Mouse (Mus musculus): ENCODE measurements around the gene Rcan2.

Rcan2 gene

GRCm38 (mm10) chr17:44016314-44016713 is 215.2 kb downstream of the Rcan2 start:
- Histone ChIP-seq H3K4me3 (replicated peaks; ENCODE audit: low read length) (no peak overlapping the region), H3K9me3 (ENCODE audit: low read length) (no peaks in the 10 kb centered on the region), H3K36me3 (ENCODE audit: insufficient read depth, low read length) (no peaks in the 10 kb centered on the region), H3K27me3 (ENCODE audit: insufficient read depth, low read length) (no peaks in the 10 kb centered on the region), H3K4me1 (replicated peaks; ENCODE audit: low read depth, low read length) (no peaks in the 10 kb centered on the region)
- TF ChIP-seq CTCF (conservative IDR thresholded peaks at IDR 0.05; ENCODE audit: low read length) (no peak), POU5F1 (IDR thresholded peaks at IDR 0.05; ENCODE audit: borderline replicate concordance, low read length) (no peak), NANOG (IDR thresholded peaks at IDR 0.05; ENCODE audit: borderline replicate concordance, low read length) (no peak)

GRCm38 (mm10) chr17:44020707-44021220 is 219.6 kb downstream of the Rcan2 start:
- TF ChIP-seq CTCF (conservative IDR thresholded peaks at IDR 0.05; ENCODE audit: low read length) (no peak), NANOG (IDR thresholded peaks at IDR 0.05; ENCODE audit: borderline replicate concordance, low read length) (no peak), POU5F1 (IDR thresholded peaks at IDR 0.05; ENCODE audit: borderline replicate concordance, low read length) (no peak)
- Histone ChIP-seq H3K4me3 (replicated peaks; ENCODE audit: low read length) (no peak overlapping the region), H3K4me1 (replicated peaks; ENCODE audit: low read depth, low read length) (peaks cover 3% of the 10 kb centered on the region), H3K36me3 (ENCODE audit: insufficient read depth, low read length) (no peaks in the 10 kb centered on the region), H3K9me3 (ENCODE audit: low read length) (no peaks in the 10 kb centered on the region), H3K27me3 (ENCODE audit: insufficient read depth, low read length) (no peaks in the 10 kb centered on the region)

GRCm38 (mm10) chr17:44023842-44024241 is 222.7 kb downstream of the Rcan2 start:
- Histone ChIP-seq H3K9me3 (ENCODE audit: low read length) (no peaks in the 10 kb centered on the region), H3K4me3 (replicated peaks; ENCODE audit: low read length) (no peak overlapping the region), H3K36me3 (ENCODE audit: insufficient read depth, low read length) (no peaks in the 10 kb centered on the region), H3K27me3 (ENCODE audit: insufficient read depth, low read length) (no peaks in the 10 kb centered on the region), H3K4me1 (replicated peaks; ENCODE audit: low read depth, low read length) (peaks cover 5% of the 10 kb centered on the region)
- TF ChIP-seq NANOG (IDR thresholded peaks at IDR 0.05; ENCODE audit: borderline replicate concordance, low read length): no peak
- TF ChIP-seq CTCF (conservative IDR thresholded peaks at IDR 0.05; ENCODE audit: low read length): no peak
- TF ChIP-seq POU5F1 (IDR thresholded peaks at IDR 0.05; ENCODE audit: borderline replicate concordance, low read length): no peak

- Histone ChIP-seq H3K9me3 (ENCODE audit: low read length) (no peaks in the 10 kb centered on the region), H3K4me1 (replicated peaks; ENCODE audit: low read depth, low read length) (peaks cover 5% of the 10 kb centered on the region), H3K36me3 (ENCODE audit: insufficient read depth, low read length) (no peaks in the 10 kb centered on the region), H3K27me3 (ENCODE audit: insufficient read depth, low read length) (no peaks in the 10 kb centered on the region), H3K4me3 (replicated peaks; ENCODE audit: low read length) (no peak overlapping the region)
- TF ChIP-seq NANOG (IDR thresholded peaks at IDR 0.05; ENCODE audit: borderline replicate concordance, low read length) (no peak), POU5F1 (IDR thresholded peaks at IDR 0.05; ENCODE audit: borderline replicate concordance, low read length) (no peak), CTCF (conservative IDR thresholded peaks at IDR 0.05; ENCODE audit: low read length) (no peak)
These were observed 223.9 kb downstream of the Rcan2 start for GRCm38 (mm10) chr17:44025011-44025410.

- Histone ChIP-seq H3K9me3 (ENCODE audit: low read length) (no peaks in the 10 kb centered on the region), H3K4me3 (replicated peaks; ENCODE audit: low read length) (no peak overlapping the region), H3K36me3 (ENCODE audit: insufficient read depth, low read length) (no peaks in the 10 kb centered on the region), H3K27me3 (ENCODE audit: insufficient read depth, low read length) (no peaks in the 10 kb centered on the region), H3K4me1 (replicated peaks; ENCODE audit: low read depth, low read length) (peaks cover 10% of the 10 kb centered on the region)
- no peak for TF ChIP-seq POU5F1 (IDR thresholded peaks at IDR 0.05; ENCODE audit: borderline replicate concordance, low read length)
- no peak for TF ChIP-seq NANOG (IDR thresholded peaks at IDR 0.05; ENCODE audit: borderline replicate concordance, low read length)
- TF ChIP-seq CTCF (conservative IDR thresholded peaks at IDR 0.05; ENCODE audit: low read length): no peak
These were observed 224.8 kb downstream of the Rcan2 start for GRCm38 (mm10) chr17:44025935-44026334.

- TF ChIP-seq NANOG (IDR thresholded peaks at IDR 0.05; ENCODE audit: borderline replicate concordance, low read length): no peak
- no peak for TF ChIP-seq CTCF (conservative IDR thresholded peaks at IDR 0.05; ENCODE audit: low read length)
- TF ChIP-seq POU5F1 (IDR thresholded peaks at IDR 0.05; ENCODE audit: borderline replicate concordance, low read length): no peak
- H3K27me3 ChIP-seq (ENCODE audit: insufficient read depth, low read length): no peaks in the 10 kb centered on the region
- H3K9me3 ChIP-seq (ENCODE audit: low read length): no peaks in the 10 kb centered on the region
- no peak overlapping the region for H3K4me3 ChIP-seq (replicated peaks; ENCODE audit: low read length)
- H3K4me1 ChIP-seq (replicated peaks; ENCODE audit: low read depth, low read length): peaks cover 15% of the 10 kb centered on the region
- no peaks in the 10 kb centered on the region for H3K36me3 ChIP-seq (ENCODE audit: insufficient read depth, low read length)
These were observed 225.2 kb downstream of the Rcan2 start for GRCm38 (mm10) chr17:44026378-44026777.

GRCm38 (mm10) chr17:44026786-44027185 is 225.6 kb downstream of the Rcan2 start:
- Histone ChIP-seq H3K27me3 (ENCODE audit: insufficient read depth, low read length) (no peaks in the 10 kb centered on the region), H3K4me1 (replicated peaks; ENCODE audit: low read depth, low read length) (peaks cover 17% of the 10 kb centered on the region), H3K9me3 (ENCODE audit: low read length) (no peaks in the 10 kb centered on the region), H3K4me3 (replicated peaks; ENCODE audit: low read length) (no peak overlapping the region), H3K36me3 (ENCODE audit: insufficient read depth, low read length) (no peaks in the 10 kb centered on the region)
- TF ChIP-seq CTCF (conservative IDR thresholded peaks at IDR 0.05; ENCODE audit: low read length) (no peak), NANOG (IDR thresholded peaks at IDR 0.05; ENCODE audit: borderline replicate concordance, low read length) (no peak), POU5F1 (IDR thresholded peaks at IDR 0.05; ENCODE audit: borderline replicate concordance, low read length) (no peak)

- Histone ChIP-seq H3K9me3 (ENCODE audit: low read length) (no peaks in the 10 kb centered on the region), H3K36me3 (ENCODE audit: insufficient read depth, low read length) (no peaks in the 10 kb centered on the region)
- TF ChIP-seq POU5F1 (IDR thresholded peaks at IDR 0.05; ENCODE audit: borderline replicate concordance, low read length) (no peak), CTCF (conservative IDR thresholded peaks at IDR 0.05; ENCODE audit: low read length) (no peak), NANOG (IDR thresholded peaks at IDR 0.05; ENCODE audit: borderline replicate concordance, low read length) (no peak)
These were observed 226.2 kb downstream of the Rcan2 start for GRCm38 (mm10) chr17:44027311-44027710.

GRCm38 (mm10) chr17:44029616-44030015 is 228.5 kb downstream of the Rcan2 start:
- H3K27me3 ChIP-seq (ENCODE audit: insufficient read depth, low read length): no peaks in the 10 kb centered on the region
- TF ChIP-seq POU5F1 (IDR thresholded peaks at IDR 0.05; ENCODE audit: borderline replicate concordance, low read length) (no peak), NANOG (IDR thresholded peaks at IDR 0.05; ENCODE audit: borderline replicate concordance, low read length) (no peak), CTCF (conservative IDR thresholded peaks at IDR 0.05; ENCODE audit: low read length) (no peak)

More at GRCm38 (mm10) chr17:44027311-44027710, 226.2 kb downstream of the Rcan2 start:
- Histone ChIP-seq H3K4me1 (replicated peaks; ENCODE audit: low read depth, low read length) (peaks cover 17% of the 10 kb centered on the region), H3K4me3 (replicated peaks; ENCODE audit: low read length) (no peak overlapping the region), H3K27me3 (ENCODE audit: insufficient read depth, low read length) (no peaks in the 10 kb centered on the region)

More at GRCm38 (mm10) chr17:44029616-44030015, 228.5 kb downstream of the Rcan2 start:
- Histone ChIP-seq H3K36me3 (ENCODE audit: insufficient read depth, low read length) (no peaks in the 10 kb centered on the region), H3K4me3 (replicated peaks; ENCODE audit: low read length) (no peak overlapping the region), H3K9me3 (ENCODE audit: low read length) (no peaks in the 10 kb centered on the region), H3K4me1 (replicated peaks; ENCODE audit: low read depth, low read length) (peaks cover 17% of the 10 kb centered on the region)

All from E14TG2a.4 (cell line).